Mouse (Mus musculus): Measurements from ENCODE around the gene Ostn.

GRCm38 (mm10) chr16:27391845-27392244 lies 84.6 kb downstream of the Ostn start:
- no peak for TF ChIP-seq CTCF (IDR thresholded peaks at IDR 0.05; ENCODE audit: low read depth, low read length)
- TF ChIP-seq POLR2A (IDR thresholded peaks at IDR 0.05; ENCODE audit: extremely low read depth, insufficient read depth, low read length), result no peak
